Mouse (Mus musculus): Measurements from ENCODE around the gene Prpf39.
A peak's percentile ranks its signal among the peaks of the same experiment; 100 is the strongest.

The Prpf39 gene

DNA sequence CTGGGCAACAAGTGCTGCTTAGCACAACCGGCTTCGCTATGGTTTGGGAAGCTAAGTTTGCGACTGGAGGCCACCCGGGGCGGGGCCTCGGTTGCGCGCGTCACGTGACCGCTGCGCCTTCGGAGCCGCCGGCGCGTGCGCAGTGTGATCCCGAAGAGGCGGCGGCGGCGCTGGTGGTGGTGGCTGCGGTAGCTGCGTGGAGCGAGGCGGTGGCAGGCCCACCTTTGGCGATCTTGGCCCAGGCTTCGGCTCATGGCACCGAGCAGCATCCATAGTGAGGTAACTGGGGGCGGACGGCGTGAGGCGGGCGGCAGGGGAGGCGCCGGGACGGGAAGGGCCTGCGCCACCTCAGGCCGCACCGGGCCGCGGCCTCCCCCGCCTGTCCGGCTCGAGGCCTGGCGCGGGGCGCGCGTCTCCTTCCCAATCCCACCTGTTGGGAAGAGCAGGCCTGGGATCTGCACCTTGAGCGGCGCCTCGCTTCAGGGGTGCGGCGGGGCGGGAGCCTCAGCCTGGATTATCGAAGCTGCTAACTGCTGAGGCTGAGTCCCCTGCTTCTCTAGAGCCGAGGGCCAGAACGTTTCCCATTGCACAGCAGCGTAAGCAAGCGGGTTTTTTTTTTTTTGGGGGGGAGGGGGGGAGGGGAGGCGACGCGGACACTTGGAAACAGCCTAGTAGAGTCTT lies at the start of gene Prpf39:
TSS of gene Prpf39 (plus strand) at position 144 of the 681 bp plus-strand sequence.
- peak; percentile 77 to 80 for DNase-seq

DNA sequence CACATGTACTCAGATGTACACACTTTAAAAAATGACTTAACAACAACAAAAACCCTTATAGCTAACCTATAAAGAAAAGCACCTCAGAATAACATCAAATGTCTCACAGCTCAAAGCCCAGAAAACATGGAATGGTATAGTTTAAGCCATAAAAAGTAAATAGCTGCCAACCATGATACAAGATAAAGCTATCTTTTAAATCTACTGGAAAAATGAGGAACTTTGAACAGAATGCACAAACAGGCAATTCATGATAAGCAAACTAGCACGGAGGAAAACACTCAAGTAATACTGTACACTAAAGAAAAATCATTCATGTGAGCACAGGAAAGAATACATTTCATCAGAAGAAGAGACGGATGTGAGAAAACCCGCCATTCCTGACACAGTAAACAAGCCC lies 28.4 kb upstream of the Prpf39 start:
- no peak for DNase-seq

DNA sequence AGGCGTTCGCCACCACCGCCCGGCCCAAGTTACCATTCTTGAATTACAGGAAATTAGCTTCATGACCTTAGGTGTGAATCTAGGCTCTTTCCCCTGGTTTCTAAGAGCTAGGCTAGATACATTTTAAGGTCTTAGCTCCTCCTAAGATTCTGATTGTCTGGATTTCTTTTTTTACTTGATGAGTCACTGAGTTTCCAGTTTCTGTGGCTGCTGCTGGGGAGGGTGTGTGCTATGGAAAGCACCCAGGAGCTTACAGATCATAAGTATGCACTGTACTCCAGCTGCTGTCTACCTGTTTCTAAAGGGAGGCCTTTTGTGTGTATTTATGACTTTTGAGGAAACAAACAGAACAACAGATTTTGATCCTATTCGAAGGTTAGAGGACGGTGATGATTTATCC lies 13.3 kb upstream of the Prpf39 start:
- no peak for DNase-seq

DNA sequence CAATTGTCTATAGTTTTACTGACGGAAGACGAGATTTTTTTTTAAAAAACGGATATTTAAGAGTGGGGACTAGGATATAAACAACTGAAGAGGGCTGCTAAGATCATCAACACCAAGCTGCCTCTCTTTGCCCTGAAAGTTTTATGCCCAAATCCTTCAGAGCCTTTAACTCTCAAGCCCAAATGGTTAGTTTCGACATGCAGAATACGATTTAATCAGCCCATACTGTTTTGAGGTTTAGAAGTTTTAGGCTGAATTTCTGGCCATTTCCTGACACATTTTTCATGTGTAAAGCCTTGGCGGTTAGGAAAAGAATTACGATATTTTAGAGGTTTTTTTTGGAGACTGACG lies 319 bp upstream of the Prpf39 start:
- no peak for DNase-seq

DNA sequence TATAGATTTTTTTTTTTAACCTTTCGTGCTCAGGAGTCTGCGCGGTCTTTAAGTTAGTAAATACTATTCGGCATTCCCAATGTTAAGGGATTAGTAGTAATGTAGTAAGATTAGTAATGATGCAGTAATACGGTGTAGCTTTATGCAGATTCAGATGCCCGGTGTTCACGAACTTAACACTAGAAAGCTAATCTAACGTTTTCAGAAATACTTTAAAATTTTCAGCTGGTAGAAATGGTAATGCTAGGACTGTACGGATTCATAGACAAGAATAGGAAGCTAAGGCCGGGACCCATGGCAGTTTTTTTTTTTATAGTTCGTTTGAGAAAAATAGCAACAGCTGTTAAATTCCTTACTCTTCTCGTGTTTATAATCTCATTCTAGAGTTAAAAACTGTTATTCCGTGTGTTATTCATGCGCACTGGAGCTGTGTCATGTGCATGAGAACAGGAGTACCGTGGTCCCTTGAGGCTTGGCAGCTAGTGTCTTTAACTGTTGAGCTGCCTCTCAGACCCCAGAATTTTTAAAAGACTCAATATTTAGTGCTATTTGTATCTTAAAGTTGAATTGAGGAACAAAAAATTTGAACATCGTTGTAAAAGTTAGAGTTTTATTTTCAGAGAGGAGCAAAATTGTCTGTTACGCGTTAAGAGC lies 886 bp downstream of the Prpf39 start:
- no peak for DNase-seq

DNA sequence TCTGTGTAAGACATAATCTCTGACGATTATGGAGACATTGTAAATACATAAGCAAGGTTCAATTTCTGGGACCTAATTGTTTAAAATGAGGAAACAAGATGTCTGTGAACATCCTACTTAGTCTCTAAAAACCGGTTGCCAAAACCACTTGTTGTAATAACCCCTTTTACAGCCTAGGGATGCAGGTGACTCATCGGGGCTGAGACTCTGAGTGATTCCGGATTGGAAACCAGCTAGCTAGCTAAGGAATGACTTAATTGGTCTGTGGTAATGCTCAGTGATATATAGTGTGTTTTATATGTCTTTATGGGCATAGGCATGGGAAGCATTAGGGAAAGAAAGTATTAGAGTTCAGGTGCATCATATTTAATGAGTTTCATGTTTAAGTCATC lies 1.4 kb downstream of the Prpf39 start:
- no peak for DNase-seq

DNA sequence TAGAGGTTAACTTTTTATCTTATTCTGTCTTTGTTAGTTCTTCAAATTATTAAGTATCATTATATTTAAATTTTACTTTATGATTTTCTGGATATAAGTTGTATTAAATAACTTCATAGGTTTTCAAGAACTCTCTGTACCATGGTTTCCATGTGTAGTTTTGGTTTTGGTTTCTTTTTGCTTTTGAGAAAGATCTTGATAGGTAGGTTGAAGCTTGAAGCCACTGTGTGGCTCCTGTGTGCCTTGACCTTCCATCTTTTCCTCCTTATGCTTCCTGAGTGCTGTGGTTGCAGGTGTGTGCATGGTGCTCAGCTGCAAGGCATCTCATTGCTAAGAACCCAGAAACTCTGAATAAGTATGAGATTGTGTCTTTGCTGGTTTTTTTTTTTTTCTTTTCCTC lies 12.7 kb downstream of the Prpf39 start:
- no peak for DNase-seq

DNA sequence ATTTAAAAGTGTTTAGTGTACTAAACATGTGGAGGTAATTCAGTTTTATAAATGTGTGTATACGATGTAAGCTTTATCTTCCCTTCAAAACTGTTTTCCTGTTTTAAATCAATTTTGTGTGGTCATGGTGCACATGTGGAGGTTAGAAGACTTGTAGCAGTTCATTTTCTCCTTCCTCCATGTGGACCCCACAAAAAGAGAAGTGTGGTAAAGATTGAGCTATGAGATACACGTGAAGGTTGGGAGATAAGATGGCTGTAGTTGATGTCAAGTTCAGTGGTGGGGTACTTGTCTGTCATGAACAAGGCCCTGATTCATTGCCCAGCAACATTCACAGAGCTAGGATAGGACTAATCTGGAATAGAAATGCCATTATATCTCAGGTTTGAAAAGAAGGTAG lies 22.1 kb downstream of the Prpf39 start:
- DNase-seq = no peak

DNA sequence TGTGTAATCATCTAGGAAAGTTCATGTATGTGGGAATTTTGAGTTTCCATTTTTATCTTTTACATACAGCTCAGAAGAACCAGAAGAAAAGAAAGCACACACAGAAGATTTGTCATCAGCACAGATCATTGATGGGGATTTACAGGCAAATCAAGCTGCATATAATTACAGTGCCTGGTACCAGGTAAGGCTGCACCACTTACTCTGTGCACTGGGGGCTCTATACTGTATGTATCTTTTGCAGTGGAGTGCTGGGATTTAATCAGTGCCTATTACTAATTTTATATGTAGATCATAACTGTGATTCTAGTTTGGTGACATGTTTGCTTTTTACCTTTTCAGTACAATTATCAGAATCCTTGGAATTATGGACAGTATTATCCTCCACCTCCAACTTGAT lies 24.9 kb downstream of the Prpf39 start:
- DNase-seq = no peak

DNA sequence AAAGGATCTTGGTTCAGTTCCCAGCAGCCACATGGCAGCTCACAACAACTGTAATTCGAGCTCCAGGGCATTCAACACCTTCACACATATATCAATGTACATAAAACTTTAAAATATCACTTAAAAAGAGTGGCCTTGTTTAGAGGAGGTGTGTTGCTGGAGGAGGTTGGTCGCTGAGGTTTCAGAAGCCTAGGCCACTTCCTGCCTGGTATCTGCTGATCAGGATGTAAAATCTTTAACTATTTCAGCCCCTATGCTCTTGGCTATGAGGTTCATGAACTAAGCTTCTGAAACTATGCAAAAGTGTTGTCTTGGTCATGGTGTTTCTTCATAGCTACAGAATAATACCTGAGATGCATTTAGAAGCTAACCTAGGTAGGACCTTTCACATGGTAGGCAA lies 29.1 kb downstream of the Prpf39 start:
- DNase-seq = no peak

DNA sequence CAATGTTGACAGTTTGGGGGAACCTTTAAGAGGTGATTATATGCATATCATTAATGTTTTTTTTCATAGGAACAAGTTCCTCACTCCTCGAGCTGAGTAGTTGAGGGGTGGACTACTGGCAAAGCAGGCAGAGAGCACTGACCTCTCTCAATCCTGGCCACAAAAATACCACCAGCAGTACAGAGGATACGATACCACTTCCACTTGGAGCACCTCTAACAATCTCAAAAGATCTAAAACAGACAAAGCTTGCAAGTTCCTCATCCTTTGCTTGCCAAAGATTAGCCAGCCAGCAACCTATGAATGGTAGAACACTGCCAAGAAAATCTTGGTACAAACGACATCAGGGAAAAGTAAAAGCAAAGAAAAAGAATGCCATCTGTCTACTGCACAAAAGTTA lies 30.1 kb downstream of the Prpf39 start:
- DNase-seq = no peak

DNA sequence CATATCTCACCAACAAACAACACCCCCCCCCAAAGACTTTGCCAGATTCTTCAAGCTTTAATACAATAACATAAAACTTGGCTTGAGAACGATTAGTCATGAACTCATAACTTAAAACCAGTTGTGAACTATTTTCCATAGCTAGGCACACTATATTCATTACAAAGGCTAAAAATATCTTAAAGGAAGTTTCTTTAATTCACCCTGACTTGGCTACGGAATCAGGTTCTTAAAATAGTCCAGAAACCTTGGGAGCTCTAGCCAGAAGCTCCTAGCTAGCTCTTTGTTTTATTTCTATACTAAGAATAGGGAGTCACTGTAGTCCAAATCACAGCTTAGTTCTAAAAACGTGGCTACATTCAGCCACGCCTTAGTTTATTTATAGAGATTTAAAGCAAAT lies 32.3 kb downstream of the Prpf39 start:
- no peak for DNase-seq

DNA sequence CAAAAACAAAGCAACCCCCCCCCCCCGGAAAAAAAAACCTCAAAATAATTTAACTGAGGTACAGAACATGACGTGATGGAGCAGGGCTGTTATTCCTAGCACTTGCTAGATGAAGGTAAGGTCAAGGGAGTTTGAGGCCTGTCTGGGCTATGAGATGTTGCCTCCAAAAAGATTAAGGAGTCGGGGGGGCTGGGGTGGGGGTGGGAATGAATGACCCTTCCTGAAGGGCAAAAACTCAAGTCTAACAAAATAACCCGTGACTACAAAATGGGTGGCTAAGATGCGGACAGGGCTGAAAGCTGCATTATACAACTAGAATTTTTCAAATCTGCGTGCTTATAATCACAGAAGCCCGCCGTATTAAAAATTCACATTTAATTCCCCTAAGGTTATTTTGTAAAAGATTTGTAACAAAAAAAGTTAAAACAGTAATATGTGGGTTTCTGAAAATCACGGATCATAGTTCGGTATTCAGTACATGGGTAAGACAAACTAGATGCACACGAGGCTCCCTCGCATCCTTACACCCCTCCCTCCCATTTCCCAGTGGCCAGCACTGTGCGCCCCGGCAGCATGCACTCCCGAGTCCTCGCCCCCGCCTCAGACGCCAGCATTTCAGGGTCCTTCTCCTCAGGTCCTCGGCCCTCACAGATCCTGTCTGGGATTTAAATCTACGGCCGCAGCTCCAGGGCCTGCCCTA lies 36.9 kb downstream of the Prpf39 start:
- DNase-seq = no peak

DNA sequence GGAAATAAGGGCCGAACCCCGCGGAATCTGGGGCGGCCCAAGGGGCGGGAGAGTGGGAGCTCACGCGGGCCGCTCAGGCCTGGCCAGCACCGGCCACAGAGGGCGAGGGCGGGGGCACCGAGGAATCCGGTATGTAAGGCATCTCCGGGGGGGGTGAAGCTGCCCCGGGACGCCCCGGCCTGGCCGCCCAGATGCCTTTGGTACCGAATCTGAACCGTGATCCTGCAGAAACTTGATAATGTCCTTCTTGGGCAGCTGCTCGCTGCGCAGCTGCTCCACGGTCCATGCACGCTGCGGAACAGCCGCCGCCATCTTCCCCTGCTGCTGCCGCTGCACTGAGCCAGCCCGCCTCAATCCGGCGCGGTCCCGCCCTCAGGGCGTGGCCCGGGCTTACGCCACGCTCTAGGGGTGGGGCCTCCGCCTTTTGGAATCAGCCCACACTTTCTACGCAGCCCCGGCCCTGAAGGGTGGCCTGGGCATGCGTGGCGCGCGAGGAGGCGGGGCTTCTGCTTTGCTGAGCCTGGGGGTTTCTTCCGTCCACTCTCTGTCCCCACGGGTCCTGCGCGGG lies 37.6 kb downstream of the Prpf39 start, which contains the start of gene Fkbp3:
TSS of gene Fkbp3 (minus strand) at position 397 of the 568 bp plus-strand sequence.
- DNase-seq = peak; percentile 93 to 95

DNA sequence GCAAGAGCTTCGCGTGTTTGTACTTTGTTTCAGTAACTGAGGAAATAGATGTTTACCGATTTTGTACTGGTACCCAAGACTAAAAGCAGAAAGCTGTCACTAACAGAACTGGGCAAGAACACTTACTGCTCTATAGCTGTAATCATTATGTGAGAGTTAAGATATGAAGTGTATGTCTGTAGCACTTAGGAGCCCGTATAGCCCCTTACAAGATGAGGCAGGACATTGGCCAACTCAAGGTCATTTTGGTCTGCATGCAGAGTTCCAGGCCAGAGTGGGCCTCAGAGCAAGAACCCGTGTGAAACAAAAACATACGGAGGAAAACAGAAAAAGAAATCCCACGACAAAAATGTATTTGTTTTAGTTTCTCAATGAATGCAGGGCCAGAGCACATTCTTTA lies 38.5 kb downstream of the Prpf39 start:
- no peak for DNase-seq

DNA sequence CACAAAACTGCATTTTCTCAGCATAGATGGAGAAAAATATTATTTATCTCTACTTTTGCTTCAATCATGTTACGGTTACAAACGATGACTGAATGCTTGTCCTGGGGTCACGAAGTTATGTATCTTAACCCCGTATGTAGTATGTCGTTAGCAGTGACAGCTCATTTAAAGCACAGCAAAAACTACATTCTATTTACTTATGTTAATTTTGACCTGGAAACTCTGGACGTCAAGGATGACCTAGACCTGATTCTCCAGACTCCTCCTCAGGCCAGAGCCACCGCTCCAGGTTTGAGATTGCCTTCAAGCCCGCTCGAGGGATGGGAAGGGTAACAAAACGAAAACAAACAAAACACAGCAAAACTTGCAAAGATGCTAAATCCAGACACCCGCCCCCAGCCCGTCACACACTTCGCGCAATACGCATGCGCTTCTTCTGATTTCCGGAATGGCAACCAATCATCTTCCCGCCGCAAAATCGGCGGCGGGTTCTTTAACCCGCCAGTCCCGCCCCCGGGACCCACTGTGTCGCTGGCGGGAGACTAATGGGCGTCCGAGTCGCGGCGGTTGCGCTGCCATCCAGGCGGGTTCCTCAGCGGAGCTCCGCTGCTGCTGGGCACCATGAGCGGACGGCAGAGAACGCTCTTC lies 39.1 kb downstream of the Prpf39 start, which contains the start of gene Fancm:
TSS of gene Fancm (plus strand) at position 519 of the 648 bp plus-strand sequence.
- peak; percentile 81 to 89 for DNase-seq

DNA sequence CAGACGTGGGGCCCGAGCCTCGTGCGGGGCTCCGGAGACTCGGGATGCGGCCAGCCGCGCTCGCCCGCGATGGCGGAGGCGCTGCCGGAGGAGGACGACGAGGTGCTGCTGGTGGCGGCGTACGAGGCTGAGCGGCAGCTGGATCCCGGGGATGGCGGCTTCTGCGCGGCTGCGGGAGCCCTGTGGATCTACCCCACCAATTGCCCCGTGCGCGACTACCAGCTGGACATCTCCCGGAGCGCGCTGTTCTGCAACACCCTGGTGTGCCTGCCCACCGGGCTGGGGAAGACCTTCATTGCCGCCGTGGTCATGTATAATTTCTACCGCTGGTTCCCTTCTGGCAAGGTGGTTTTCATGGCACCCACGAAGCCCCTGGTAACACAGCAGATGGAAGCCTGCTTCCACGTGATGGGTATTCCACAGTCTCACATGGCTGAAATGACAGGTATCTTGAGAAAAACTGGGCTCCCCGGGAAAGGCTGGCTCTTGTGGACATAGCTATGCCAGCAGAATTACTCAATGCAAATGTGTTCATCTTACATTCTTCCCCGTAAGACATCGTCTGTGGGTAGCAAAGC lies 39.7 kb downstream of the Prpf39 start:
- DNase-seq = no peak

DNA sequence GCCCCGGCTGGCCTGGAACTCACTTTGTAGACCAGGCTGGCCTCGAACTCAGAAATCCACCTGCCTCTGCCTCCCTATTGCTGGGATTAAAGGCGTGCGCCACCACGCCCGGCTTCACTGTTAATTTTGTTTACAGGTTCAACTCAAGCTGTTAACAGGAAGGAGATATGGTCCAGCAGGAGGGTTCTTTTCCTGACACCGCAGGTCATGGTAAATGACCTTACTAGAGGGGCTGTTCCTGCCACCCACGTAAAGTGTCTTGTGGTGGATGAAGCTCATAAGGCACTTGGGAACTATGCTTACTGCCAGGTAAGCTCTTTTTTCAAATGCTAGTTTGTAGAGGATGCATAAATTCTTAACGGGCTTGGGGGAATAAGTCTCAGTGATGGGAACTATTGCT lies 40.8 kb downstream of the Prpf39 start:
- no peak for DNase-seq

DNA sequence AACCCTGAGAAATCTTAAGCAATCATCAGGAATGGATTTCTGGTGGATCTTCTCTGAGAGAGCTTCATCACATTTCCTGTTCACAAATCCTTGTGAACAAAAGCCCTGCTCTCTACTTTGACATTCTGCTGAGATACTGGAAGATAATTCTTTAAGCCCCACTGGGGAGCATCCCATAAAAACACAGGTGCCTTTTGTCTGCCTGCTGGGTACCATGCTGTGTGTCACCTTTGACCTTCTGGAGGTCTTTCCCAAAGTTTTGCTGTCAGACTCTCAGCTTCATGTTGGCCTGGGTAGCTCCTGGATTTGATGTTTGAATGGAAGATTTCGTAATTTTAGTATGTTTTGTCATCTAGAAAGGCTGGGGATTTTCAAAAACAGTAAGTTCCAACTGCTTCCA lies 72.6 kb downstream of the Prpf39 start:
- DNase-seq = no peak

DNA sequence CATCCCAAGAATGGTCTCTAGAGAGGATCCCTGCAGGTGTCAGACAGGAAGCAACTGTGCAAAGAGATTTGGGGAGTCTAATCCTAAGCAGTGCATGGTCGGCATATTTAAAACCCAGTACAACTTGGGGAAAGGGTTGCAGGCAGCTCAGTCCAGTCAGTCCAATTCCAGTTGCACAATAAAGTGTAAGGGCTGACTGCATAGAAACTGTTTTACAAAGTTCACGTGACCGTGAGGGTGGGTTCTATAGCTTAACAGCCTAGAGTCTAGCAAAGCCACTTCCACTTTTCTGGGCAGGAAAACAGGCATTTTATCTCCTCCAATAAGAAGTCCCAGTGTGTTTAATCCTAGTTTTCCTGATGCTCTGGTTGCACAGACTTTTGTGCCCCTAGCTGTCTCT lies 75.4 kb downstream of the Prpf39 start:
- DNase-seq = no peak

DNA sequence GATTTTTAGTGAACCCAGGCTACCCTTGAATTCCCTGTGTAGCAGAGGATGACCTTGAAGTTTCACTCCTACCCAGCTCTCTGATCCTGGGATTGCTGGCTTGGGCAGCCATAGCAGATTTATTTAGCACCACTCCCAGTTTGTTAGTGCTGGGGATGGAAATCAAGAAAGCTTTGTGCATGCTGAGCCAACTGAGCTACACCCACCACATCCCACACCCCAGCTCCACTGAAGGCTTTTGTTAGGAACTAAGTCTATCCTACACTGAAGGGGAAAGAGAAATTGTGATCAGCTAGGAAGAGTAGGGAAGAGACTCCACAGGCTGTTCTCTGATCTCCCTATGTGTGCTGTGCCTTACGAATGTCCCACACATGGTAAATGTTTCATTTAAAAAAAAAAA lies 76.7 kb downstream of the Prpf39 start:
- no peak for DNase-seq
